Mouse (Mus musculus) bone marrow macrophage, adult 2 months (primary cell): ENCODE measurements around the gene Cyb561.

Experiments
- CTCF ChIP-seq: IDR thresholded peaks from 2 replicates; pipeline ENCODE4 v1.5.1; 2012; ENCODE audit warnings: low read depth, mild to moderate bottlenecking, low read length, moderate library complexity
- POLR2A ChIP-seq: IDR thresholded peaks from 2 replicates; pipeline ENCODE4 v1.6.1; 2012; ENCODE audit warnings: mild to moderate bottlenecking, low read depth, low read length, borderline replicate concordance

DNA sequence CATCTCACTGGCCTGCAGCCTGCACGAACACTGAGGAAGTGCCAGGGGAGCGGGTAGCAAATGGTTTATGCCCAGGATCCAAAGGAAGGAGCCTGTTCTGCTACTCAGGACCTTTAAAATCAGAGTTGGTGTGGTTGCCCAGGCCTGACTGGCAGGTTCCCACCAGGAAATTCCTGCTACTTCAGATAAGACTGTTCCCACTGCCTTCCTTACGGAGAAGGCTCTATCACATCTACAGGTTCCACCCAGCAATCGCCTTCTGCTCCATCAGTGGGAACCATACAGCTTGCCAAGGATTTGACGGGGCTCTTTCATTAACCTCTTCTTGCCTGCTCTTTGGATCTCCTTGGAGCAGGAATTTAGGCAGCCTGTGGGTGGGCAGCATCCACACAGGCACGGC lies 34.3 kb upstream of the Cyb561 start:
- TF ChIP-seq POLR2A (no peak), CTCF (no peak)
